Mouse (Mus musculus) gastrocnemius, postnatal 25 days (tissue): ENCODE measurements around the gene Brms1l. TPM values are rescaled to one million over a fixed set of nuclear protein-coding genes. Genes with fewer than 3 reads are reported as not detected.

Experiments used
- DNase-seq: peaks from one replicate; pipeline ENCODE4 v3.0.0; 2022
- microRNA-seq, 2 experiments: library from miRNA; unstranded; fragments of <30 nt; microRNA quantifications; one replicate each; pipeline ENCODE4 v1.2.0; 2021; ENCODE audit warnings: borderline replicate concordance in 2 of 2
- total RNA-seq, 2 experiments: library from RNA; stranded (reverse); gene quantifications; 1 replicate in 1 of 2; 2 replicates in 1 of 2; pipeline ENCODE4 v1.2.3; 2021

The Brms1l gene
- total RNA-seq, 2 experiments from 2014 or later, result 15.6 to 17.0 TPM

DNA sequence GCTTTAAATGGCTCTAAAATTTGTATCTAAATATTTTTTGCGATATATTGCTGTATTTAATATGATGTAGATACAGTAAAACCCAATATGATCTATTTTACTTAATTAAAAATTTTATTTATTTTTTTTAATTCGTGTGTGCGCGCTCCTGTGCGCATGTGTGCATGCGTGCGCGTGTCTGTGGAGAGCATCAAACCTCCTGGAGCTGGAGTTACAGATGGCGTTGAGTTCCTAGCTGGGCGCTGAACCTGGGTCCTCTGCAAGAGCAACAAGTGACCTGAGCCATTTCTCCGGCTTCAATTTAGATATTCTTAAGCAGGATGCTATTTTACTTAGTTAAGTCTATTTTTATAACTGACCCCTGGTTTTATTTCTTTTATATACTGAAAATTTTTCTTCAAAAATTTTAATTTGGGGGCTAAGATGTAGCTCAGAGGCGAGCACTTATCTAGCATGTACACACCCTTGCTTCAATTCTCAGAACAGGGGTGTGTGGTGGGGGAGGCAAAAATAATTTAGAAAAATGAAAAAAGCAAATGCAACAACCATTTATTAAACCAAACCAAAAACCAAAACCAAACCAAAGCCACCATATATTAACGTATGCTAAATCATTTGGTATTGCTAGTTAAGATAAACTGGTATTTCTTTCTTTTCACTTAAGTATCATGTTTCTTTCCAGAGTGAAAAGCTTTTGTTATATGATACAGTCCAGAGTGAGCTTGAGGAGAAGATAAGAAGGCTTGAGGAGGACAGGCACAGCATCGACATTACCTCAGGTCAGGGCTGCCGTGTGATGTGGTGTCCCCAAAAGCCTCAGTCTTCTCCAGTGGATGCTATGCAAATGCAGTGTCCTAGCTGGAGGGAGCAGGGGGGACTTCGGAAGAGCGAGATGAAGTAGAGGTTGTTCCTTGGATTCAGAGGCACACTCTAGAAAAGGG lies 23.6 kb downstream of the Brms1l start:
- DNase-seq, result no peak

- no peak for DNase-seq
Measured at GRCm38 (mm10) chr12:55860631-55861030, 24.5 kb downstream of the Brms1l start.

GRCm38 (mm10) chr12:55867738-55868137 lies 31.6 kb downstream of the Brms1l start:
- DNase-seq, result no peak

DNA sequence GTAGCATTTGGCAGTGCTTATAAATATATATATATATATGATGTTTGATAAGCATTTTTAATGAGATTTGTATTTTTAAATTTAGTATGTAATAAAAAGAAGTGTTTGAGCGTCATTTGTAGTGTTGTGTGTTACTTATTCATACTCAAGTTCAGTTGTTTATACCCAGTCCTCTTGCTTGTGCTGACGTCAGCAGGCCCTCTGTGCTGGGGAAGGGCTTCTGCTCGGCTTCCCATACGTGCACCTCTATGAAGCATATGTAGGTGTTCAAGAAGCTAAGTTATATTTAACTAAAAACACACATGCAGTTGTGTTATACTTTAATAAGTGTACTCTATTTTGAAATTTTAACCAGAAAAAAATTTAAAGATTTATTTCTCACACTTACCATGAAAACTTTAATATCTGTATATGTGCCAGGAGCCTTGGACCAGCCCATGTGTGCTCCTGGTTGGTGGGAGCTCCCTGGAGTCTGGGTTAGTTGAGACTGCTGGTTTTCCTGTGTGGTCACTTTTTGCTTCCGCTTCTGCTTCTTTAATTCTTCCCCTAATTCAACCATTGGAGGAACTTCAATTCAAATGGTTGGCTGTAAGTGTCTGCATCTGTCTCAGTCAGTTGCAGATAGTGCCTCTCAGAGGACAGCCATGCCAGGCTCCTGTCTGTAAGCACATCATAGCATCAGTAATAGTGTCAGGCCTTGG lies 33.6 kb downstream of the Brms1l start:
- DNase-seq, result no peak

GRCm38 (mm10) chr12:55885449-55885848 lies 49.3 kb downstream of the Brms1l start:
- DNase-seq, result no peak

GRCm38 (mm10) chr12:55888570-55888969 lies 52.4 kb downstream of the Brms1l start:
- no peak for DNase-seq

GRCm38 (mm10) chr12:55904801-55905200 lies 68.7 kb downstream of the Brms1l start:
- DNase-seq, result no peak

DNA sequence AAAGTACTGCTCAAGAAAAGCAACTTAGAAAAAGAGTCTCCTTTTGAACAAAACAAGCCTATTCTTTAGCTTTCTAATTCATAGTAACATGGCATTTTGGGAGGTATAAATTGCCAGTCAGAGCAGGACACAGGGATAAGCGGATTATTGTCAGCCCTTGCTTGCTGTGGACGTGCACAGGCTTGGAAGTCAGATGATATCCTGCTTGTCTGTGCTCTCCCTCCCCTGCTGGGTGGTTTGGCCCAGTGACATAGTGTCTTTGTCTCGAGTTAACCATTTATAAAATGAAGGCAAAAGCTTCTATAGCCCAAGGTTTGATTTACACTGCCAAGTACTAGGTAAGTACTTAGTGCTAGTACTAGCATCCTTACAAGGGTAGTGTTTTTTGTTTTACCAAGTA lies 76.0 kb downstream of the Brms1l start:
- no peak for DNase-seq

- DNase-seq, result no peak
Measured at GRCm38 (mm10) chr12:55913201-55913600, 77.1 kb downstream of the Brms1l start.

DNA sequence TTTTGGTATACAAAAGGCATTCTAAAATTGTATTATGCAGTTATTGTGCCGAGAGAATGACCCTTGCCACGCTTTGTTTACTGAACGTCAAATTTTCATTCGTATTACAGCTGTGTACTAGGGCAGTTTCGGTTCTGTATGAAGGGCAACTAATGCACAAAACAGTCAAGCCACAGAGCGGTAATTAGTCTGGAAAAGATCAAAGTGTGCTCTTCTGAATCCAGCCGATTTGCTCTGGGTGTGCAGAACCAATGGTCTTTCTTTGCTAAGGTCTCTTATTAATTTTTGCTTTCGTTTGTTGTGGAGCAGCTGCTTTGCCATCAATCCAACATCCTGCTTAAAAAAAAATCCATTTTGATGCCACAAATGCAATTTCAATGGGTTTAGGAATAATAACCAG lies 80.1 kb downstream of the Brms1l start:
- DNase-seq, result no peak

DNA sequence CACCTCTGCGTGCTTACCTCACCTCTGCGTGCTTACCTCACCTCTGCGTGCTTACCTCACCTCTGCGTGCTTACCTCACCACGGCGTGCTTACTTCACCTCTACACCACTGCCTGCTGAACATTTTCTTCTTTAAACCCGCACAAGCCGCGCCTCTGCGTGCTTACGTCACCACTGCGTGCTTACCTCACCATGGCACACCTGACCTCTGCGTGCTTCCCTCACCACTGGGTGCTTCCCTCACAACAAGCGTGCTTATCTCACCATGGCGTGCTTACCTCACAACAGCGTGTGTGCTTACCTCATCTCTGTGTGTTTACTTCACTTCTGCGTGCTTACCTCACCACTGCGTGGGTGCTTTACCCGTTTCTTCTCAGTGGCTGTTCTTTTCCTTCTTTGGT lies 80.9 kb downstream of the Brms1l start:
- DNase-seq, result no peak

Small RNA genes within 50 kb of the gene (microRNA-seq; reads per million reads assigned to microRNA genes)
- 0 to 0.79 reads per million in 2 experiments for gene Gm23394

Other genes with a start within 250 kb of the Brms1l start
- gene Insm2, start 236.9 kb upstream of the Brms1l start, total RNA-seq, result not detected
- gene Ralgapa1, start 15.2 kb upstream of the Brms1l start, total RNA-seq, result 10 to 100 TPM; 35.2 to 38.6 TPM